Mouse (Mus musculus) embryonic facial prominence, embryonic 13.5 days (tissue): ENCODE data around the gene Tekt5. TPM values are rescaled to one million over a fixed set of nuclear protein-coding genes. Genes with fewer than 3 reads are reported as not detected.
A peak's percentile ranks its signal among the peaks of the same experiment; 100 is the strongest.

Experiments
- ATAC-seq: fragments of 200-750 bp; cut with Nextera tagmentation; 2 replicates; pipeline ENCODE4 v1.8.0; 2017; ENCODE audit warnings: low read depth; ENCODE audit not compliant: insufficient number of reproducible peaks, insufficient read depth, low FRiP score, low TSS enrichment
- H3K27ac ChIP-seq: fragments of 300-500 bp; sonication (generic); 2 replicates; pipeline ENCODE4 v1.5.1; 2015; ENCODE audit warnings: moderate library complexity, mild to moderate bottlenecking, inconsistent platforms
- H3K27me3 ChIP-seq: fragments of 300-500 bp; sonication (generic); 2 replicates; pipeline ENCODE4 v1.6.1; 2015; ENCODE audit warnings: mild to moderate bottlenecking, inconsistent platforms
- H3K36me3 ChIP-seq: fragments of 300-500 bp; sonication (generic); 2 replicates; pipeline ENCODE4 v1.6.1; 2015; ENCODE audit warnings: mild to moderate bottlenecking, inconsistent platforms
- H3K4me1 ChIP-seq: fragments of 300-500 bp; sonication (generic); 2 replicates; pipeline ENCODE4 v1.6.1; 2015; ENCODE audit warnings: inconsistent platforms
- H3K4me2 ChIP-seq: fragments of 300-500 bp; sonication (generic); 2 replicates; pipeline ENCODE4 v1.6.1; 2015; ENCODE audit warnings: moderate library complexity, mild to moderate bottlenecking, inconsistent platforms
- H3K4me3 ChIP-seq: fragments of 300-500 bp; sonication (generic); 2 replicates; pipeline ENCODE4 v1.5.1; 2015; ENCODE audit warnings: mild to moderate bottlenecking, inconsistent platforms
- H3K9ac ChIP-seq: fragments of 300-500 bp; sonication (generic); 2 replicates; pipeline ENCODE4 v1.6.1; 2015; ENCODE audit warnings: mild to moderate bottlenecking, inconsistent platforms
- H3K9me3 ChIP-seq: fragments of 300-500 bp; sonication (generic); 2 replicates; pipeline ENCODE4 v1.6.1; 2016; ENCODE audit warnings: inconsistent platforms
- WGBS: fragments of 180-500 bp; shearing (Covaris S2); methylation state at CpG from one replicate; pipeline ENCODE4 v1.1.7; 2015; ENCODE audit warnings: mixed read lengths; 5-methylcytosine and 5-hydroxymethylcytosine counted together
- polyA plus RNA-seq: library from polyadenylated mRNA; unstranded; fragments of >200 nt; fragmentation: Nextera tagmentation; extraction: Ambion mirVana; gene quantifications from 2 replicates; pipeline ENCODE4 v1.2.1, GENCODE M21; 2015

Gene Tekt5
- 0.80 and 1.00 TPM in 2 replicates for polyA plus RNA-seq

DNA sequence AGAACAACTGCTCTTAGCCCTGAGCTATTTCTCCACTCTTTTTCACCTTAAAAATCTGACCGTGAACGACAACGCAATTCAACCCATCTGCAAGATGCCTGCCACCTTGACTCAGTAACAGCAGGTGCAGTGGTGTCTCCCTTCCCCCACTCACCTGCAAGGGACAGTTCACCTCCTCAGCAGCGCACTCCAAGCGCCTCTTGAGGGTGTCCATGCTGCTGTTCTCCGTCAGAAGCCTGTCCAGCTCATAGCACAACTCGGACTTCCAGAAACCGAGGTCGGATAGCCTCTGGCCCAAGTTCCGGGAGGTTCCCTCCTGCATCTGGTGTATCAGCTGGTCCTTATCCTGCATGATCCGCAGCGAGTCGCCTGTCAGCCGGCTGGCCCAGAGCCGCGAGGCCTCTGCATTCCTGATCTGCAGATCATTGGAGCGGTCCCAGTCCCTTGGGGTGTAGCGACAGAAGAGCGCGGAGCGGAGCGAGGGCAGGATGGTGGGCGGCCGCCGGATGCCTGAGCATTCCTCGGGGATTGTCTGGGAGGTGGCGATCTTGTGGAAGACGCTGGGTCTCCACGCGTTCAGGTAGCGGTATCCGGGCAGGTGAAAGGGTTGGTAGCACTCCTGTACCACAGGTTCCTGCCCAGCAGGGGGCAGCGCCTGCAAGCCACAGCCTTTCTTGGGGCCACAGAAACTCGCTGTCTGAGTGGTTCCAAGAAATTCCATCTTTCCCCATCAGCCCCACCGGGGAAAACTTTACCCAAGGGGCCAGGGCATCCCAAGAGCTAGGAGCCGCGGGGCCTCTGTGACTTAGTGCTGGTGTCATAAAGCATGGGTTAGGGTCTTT is at the start of gene Tekt5:
Gene Tekt5 (minus strand): TSS at position 792 of the 842 bp plus-strand sequence.
- WGBS = 6% methylated on average over 37 of the region's 37 CpGs
- Histone ChIP-seq H3K9me3 (no peaks in the 10 kb centered on the region), H3K4me3 (peak within 1 kb of the TSS; percentile 31), H3K4me1 (peaks cover 7% of the 10 kb centered on the region), H3K27me3 (peaks cover 34% of the 10 kb centered on the region), H3K9ac (peak within 1 kb of the TSS; percentile 8; the same call in 1 of the 2 replicates), H3K27ac (no peak within 1 kb of the TSS), H3K4me2 (peak within 1 kb of the TSS; percentile 57), H3K36me3 (no peaks in the 10 kb centered on the region)
- no peak for ATAC-seq

DNA sequence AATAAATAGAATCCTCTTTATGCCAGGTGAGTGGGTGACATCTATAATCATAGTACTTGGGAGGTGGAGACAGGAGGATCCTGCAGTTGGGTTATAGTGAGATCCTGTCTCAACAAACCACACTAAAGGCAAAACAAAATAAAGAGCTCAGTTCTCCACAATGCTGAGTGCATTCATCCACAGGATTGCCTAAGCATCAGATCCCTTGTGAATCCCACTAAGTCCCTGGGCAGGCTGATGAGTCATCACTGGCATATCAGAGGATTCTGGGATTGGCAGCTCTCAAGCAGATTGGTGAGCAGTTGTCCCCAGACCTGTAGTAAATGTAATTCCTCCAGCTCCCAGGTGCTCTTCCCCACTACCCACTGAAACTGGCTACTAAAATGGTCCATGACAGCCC is 48.4 kb upstream of the Tekt5 start:
- no peaks in the 10 kb centered on the region; the same call in 1 of the 2 replicates for H3K36me3 ChIP-seq

DNA sequence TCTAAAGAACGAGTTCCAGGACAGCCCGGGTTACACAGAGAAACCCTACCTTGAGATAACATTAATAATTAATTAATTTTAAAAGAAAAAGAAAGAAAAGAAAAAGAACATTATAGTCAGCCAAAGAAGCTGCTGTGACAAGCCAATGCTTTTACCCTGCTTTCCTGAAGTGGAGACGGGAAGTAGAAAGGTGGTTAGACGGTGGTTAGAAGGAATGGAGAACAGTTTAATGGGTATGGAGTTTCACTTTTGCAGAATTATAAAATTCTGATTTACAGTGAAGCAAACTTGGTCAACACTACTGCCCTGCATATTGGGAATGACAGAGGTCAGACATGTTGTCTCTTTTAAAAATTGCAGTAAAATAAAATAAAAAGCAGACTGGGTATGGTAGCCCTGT is 46.5 kb upstream of the Tekt5 start:
- 89% methylated on average over 4 of the region's 4 CpGs for WGBS
- Histone ChIP-seq H3K9me3 (no peaks in the 10 kb centered on the region), H3K36me3 (peaks cover 9% of the 10 kb centered on the region), H3K4me2 (no peak overlapping the region), H3K27me3 (no peaks in the 10 kb centered on the region), H3K4me3 (no peak overlapping the region), H3K9ac (no peak overlapping the region), H3K4me1 (peaks cover 16% of the 10 kb centered on the region), H3K27ac (no peak overlapping the region)
- no peak for ATAC-seq

More for the DNA sequence above, 48.4 kb upstream of the Tekt5 start:
- ATAC-seq = no peak
- Histone ChIP-seq H3K9me3 (no peaks in the 10 kb centered on the region), H3K27me3 (no peaks in the 10 kb centered on the region), H3K4me2 (no peak overlapping the region), H3K4me1 (peaks cover 25% of the 10 kb centered on the region), H3K9ac (no peak overlapping the region), H3K27ac (no peak overlapping the region), H3K4me3 (no peak overlapping the region)

DNA sequence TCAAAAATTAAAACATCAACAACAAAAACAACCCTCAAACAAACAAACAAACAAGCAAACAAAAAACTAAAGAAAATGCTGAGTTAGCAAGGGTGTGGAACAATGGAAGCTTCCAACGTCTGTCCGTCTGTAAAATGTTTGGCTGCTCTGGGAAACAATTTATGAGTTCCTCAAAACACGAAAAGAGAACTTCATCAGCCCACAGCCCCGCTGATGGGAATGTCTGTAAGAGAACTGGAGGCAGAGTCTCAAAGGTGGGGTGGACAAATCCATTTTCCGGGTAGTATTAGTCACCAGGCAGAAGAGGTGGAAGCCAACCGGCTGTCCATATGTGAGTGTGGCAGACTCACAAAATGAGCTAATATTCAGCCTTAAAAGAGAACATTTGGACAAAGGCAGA is 46.0 kb upstream of the Tekt5 start:
- H3K36me3 ChIP-seq = peaks cover 9% of the 10 kb centered on the region
- no peak overlapping the region for H3K9ac ChIP-seq
- WGBS = 83% methylated on average over 6 of the region's 6 CpGs
- no peak for ATAC-seq
- H3K27ac ChIP-seq = no peak overlapping the region
- no peak overlapping the region for H3K4me3 ChIP-seq
- no peak overlapping the region for H3K4me2 ChIP-seq
- H3K9me3 ChIP-seq = no peaks in the 10 kb centered on the region
- no peaks in the 10 kb centered on the region for H3K27me3 ChIP-seq
- H3K4me1 ChIP-seq = peaks cover 12% of the 10 kb centered on the region

DNA sequence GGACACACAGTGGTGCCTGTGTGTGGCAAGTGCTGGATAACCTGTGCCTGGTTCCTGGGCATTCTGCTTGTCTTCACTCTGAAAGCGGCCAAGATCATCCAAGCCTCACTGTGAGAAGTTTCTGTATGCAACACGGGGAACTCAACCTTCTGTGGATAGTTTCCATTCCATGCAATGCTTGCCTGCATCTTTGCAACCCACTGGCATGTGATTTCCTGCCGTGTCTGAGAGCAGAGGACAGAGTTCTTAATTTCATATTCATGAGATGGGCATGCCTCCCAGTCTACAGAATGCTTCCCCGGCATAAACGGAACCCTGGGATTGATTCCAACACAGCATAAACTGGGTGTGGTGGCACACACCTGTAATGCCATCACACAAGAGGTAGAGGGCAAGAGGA is 42.8 kb upstream of the Tekt5 start:
- ATAC-seq = no peak
- Histone ChIP-seq H3K36me3 (peaks cover 9% of the 10 kb centered on the region), H3K9me3 (no peaks in the 10 kb centered on the region), H3K27me3 (no peaks in the 10 kb centered on the region), H3K4me3 (no peak overlapping the region), H3K9ac (no peak overlapping the region), H3K27ac (no peak overlapping the region), H3K4me2 (no peak overlapping the region), H3K4me1 (no peaks in the 10 kb centered on the region)
- WGBS = 87% methylated on average over 5 of the region's 5 CpGs

DNA sequence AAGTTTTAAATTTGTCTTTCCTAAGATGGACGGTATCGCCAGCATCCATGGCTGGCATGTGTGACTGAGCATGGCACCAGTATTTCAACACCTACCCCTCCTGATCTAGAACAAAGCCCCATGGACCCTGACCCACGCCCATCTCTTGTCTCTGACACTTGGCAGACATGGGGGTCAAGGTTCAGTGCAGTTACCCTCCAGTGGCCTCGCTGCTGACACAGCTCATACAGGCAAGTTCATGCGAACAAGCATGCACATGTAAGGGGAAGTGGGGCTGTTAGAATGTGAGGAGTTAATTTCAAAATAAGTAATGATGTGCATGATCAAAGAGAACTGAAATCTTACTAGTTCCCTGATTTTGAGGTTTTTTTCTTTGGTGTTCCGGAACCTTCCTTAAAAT is 40.9 kb upstream of the Tekt5 start:
- no peak for ATAC-seq
- no peak overlapping the region for H3K4me2 ChIP-seq
- no peaks in the 10 kb centered on the region for H3K4me1 ChIP-seq
- no peak overlapping the region for H3K4me3 ChIP-seq
- no peaks in the 10 kb centered on the region for H3K9me3 ChIP-seq
- peaks cover 12% of the 10 kb centered on the region for H3K36me3 ChIP-seq
- no peak overlapping the region for H3K9ac ChIP-seq
- H3K27me3 ChIP-seq = no peaks in the 10 kb centered on the region
- 78% methylated on average over 6 of the region's 6 CpGs for WGBS
- H3K27ac ChIP-seq = no peak overlapping the region

DNA sequence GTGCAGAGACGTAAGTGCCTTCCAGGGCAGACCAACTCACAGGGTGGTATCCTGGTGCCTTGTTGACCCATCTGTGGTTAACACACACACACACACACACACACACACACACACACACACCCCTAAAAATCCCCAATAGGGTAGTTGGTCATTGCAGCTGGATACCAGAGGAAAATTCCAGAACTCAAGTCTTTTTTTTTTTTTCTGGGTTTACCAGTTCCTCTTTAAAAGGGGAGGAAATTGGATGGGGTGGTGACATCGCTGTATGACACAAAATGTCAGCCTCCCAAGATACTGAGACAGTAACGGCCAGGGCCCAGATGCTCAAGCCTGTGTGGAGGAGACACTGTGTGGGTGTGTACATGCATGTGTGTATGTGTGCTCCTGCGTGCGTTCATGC is 38.1 kb upstream of the Tekt5 start:
- no peak for ATAC-seq
- WGBS = 87% methylated on average over 5 of the region's 5 CpGs
- Histone ChIP-seq H3K27ac (no peak overlapping the region), H3K4me2 (no peak overlapping the region), H3K9ac (no peak overlapping the region), H3K27me3 (no peaks in the 10 kb centered on the region), H3K36me3 (peaks cover 9% of the 10 kb centered on the region), H3K4me3 (no peak overlapping the region), H3K9me3 (no peaks in the 10 kb centered on the region), H3K4me1 (no peaks in the 10 kb centered on the region)

DNA sequence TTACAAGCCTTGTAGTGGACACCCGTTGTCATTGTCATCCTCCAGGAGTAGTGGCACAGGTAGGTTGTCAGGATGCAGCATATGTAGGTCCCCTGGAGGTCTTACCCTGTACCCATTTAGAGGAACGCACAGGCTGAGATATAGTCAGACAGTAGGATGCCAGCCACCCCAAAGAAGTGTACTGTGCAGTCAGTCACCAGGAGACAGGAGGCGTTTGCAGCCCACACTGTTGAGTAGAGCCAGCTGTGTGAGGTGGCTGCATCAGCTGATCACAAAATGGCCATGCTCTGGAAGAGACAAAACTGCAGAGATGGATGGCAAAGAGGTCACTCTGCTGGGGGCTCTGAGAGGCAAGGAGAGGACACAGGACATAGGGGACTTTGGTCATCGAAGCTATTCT is 37.1 kb upstream of the Tekt5 start:
- no peak for ATAC-seq
- H3K36me3 ChIP-seq = peaks cover 4% of the 10 kb centered on the region

DNA sequence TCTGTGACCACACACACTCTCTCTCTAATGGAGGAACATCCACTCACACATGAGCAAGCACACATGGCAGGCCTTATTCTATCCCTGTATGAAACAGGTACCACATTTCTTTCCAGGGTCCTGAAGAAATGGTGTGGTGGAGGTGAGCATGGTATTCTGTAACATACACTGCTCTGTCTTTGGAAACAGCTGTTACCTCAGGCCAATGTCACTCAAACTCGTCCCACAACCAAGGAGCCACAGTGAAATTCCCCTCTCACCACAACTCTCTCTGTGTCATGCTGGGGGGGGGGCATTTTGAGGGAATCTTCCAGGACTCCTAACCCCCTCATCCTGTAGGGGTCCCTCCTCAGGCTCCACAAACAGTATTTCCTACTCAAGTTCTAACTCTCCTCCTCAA is 36.6 kb upstream of the Tekt5 start:
- Histone ChIP-seq H3K9me3 (no peaks in the 10 kb centered on the region), H3K27me3 (no peaks in the 10 kb centered on the region), H3K4me2 (no peak overlapping the region), H3K4me3 (no peak overlapping the region), H3K4me1 (no peaks in the 10 kb centered on the region), H3K27ac (no peak overlapping the region), H3K9ac (no peak overlapping the region), H3K36me3 (peaks cover 9% of the 10 kb centered on the region)
- ATAC-seq = no peak
- WGBS = 67% methylated on average over 1 of the region's 1 CpGs

More for the DNA sequence above, 37.1 kb upstream of the Tekt5 start:
- 84% methylated on average over 4 of the region's 4 CpGs for WGBS
- Histone ChIP-seq H3K27ac (no peak overlapping the region), H3K27me3 (no peaks in the 10 kb centered on the region), H3K4me2 (no peak overlapping the region), H3K4me3 (no peak overlapping the region), H3K9me3 (no peaks in the 10 kb centered on the region), H3K9ac (no peak overlapping the region), H3K4me1 (no peaks in the 10 kb centered on the region)

DNA sequence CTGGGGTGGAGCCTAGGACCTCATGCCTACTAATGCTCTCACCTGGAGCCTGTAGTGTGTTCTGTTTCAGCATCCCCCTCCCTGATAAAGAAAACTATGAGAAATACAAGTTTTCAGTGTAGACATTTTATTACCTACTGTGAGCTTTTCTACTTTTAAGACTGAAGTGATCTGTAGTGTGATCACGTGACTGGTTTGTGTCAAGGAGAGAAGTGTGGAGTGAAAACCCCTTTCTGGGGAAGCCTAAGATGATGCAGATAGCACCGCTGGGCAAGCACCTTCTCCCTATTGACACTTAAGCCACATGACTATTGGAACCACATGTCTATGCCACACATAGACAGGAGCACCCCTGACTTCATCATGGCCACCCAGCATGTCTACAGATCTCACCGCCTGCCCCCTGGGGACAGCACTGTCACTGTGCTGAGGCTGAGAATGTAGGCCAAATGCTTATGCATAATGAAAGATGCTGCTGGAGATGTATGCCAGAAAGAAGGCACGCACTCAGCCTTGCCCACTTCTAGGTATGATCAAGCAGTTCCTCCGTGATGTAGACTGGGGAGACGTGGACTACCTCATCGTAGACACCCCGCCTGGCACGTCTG is 25.3 kb upstream of the Tekt5 start:
- WGBS = 90% methylated on average over 9 of the region's 9 CpGs
- Histone ChIP-seq H3K9me3 (peaks cover 3% of the 10 kb centered on the region; the same call in 1 of the 2 replicates), H3K36me3 (peaks cover 97% of the 10 kb centered on the region), H3K4me3 (no peak overlapping the region), H3K27me3 (no peaks in the 10 kb centered on the region), H3K4me1 (no peaks in the 10 kb centered on the region), H3K27ac (no peak overlapping the region), H3K9ac (no peak overlapping the region), H3K4me2 (no peak overlapping the region)
- no peak for ATAC-seq

DNA sequence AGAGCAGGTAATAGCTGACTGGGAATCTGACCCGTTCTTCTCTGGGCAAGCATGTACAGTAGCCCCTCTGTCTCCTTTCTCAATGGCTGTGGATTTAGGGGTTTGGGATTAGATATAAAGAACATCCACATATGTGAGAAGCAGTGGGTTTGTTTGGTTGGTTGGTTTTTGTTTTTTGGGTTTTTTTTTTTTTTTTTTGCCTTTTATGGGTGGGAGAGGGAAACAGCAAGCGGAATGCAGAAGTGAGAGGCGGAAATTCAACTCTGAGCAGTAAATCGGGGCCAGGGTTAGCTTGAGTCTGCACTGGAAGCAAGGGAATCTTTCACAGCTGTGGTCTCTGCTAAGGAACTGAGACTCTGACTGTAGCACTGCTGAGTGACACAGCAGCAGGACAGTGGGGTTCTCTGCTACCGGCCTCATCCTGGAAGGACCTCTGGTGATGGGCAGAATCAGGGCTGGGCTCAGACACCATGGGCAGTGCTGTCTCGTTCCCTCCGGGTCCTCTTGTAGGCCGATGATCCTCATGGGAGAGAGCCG is 22.5 kb upstream of the Tekt5 start:
- WGBS = 90% methylated on average over 9 of the region's 9 CpGs
- H3K36me3 ChIP-seq = peaks cover 93% of the 10 kb centered on the region
- H3K4me1 ChIP-seq = peaks cover 3% of the 10 kb centered on the region; the same call in 1 of the 2 replicates
- H3K4me2 ChIP-seq = no peak overlapping the region
- H3K27ac ChIP-seq = no peak overlapping the region
- H3K27me3 ChIP-seq = no peaks in the 10 kb centered on the region
- peaks cover 3% of the 10 kb centered on the region; the same call in 1 of the 2 replicates for H3K9me3 ChIP-seq
- no peak for ATAC-seq
- no peak overlapping the region for H3K9ac ChIP-seq
- no peak overlapping the region for H3K4me3 ChIP-seq

DNA sequence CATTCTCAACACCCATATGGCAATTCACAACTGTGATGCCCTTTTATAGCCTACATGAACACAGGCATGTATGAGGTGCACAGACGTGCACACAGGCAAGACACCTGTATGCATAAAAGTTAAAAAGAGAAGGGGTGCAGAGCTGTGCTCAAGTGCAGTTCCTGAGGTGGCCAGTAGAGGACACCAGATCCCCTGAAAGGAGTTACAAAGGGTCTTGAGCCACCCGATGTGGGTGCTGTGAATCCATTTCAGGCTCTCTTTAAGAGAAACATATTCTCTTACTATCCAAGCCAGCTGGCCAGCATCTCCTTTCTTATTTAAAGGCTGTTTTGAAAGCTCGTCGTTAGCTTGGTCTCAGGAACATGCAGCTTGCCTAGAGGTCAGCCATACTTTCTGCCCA is 21.6 kb upstream of the Tekt5 start:
- no peak for ATAC-seq
- Histone ChIP-seq H3K4me2 (no peak overlapping the region), H3K4me3 (no peak overlapping the region), H3K27ac (no peak overlapping the region), H3K9ac (no peak overlapping the region), H3K27me3 (no peaks in the 10 kb centered on the region), H3K4me1 (peaks cover 8% of the 10 kb centered on the region), H3K9me3 (peaks cover 3% of the 10 kb centered on the region; the same call in 1 of the 2 replicates), H3K36me3 (peaks cover 83% of the 10 kb centered on the region)
- WGBS = 95% methylated on average over 4 of the region's 4 CpGs
